8 mouse cellular contexts compared by ENCODE assay signal in genomic region chr2:130449794-130450433, GRCm38 (mm10). TPM values are rescaled to one million over a fixed set of nuclear protein-coding genes. Genes with fewer than 3 reads are reported as not detected.
DNase-seq lines count a peak whose midpoint lies in the region; ATAC-seq and TF ChIP-seq lines count a peak whose summit lies in the region.

Gene Ptpra, plus strand, starts transcription at chr2:130450278.

- H3K4me3 ChIP-seq in forebrain, embryonic 11.5 days (ENCODE audit: low read depth, low read length): peak within 1 kb of the TSS; percentile 77
- H3K4me3 ChIP-seq in heart, embryonic 16.5 days (ENCODE audit: low read length): peak within 1 kb of the TSS; percentile 84
- H3K4me3 ChIP-seq in liver, embryonic 16.5 days (ENCODE audit: low read depth, low read length): peak within 1 kb of the TSS; percentile 89
- H3K4me3 ChIP-seq in neural tube, embryonic 13.5 days: peak within 1 kb of the TSS; percentile 84
- H3K4me3 ChIP-seq in testis, adult 2 months (ENCODE audit: control insufficient read depth, low read depth, low read length): peak within 1 kb of the TSS; percentile 84

- peaks cover 4% of the 10 kb centered on the region; the same call in 1 of the 2 replicates for H3K4me1 ChIP-seq in forebrain, embryonic 11.5 days (replicated peaks; ENCODE audit: control insufficient read depth, insufficient read depth, low read length)
- H3K4me1 ChIP-seq in heart, embryonic 16.5 days (ENCODE audit: control insufficient read depth, insufficient read depth, low read length): peaks cover 24% of the 10 kb centered on the region
- peaks cover 34% of the 10 kb centered on the region for H3K4me1 ChIP-seq in liver, embryonic 16.5 days (ENCODE audit: control insufficient read depth, low read depth, low read length)
- peaks cover 38% of the 10 kb centered on the region for H3K4me1 ChIP-seq in neural tube, embryonic 13.5 days (replicated peaks)
- H3K4me1 ChIP-seq in testis, adult 2 months (ENCODE audit: control insufficient read depth, insufficient read depth, low read length): peaks cover 9% of the 10 kb centered on the region

- no peaks in the 10 kb centered on the region for H3K9me3 ChIP-seq in forebrain, embryonic 11.5 days (ENCODE audit: control insufficient read depth, low read length)
- no peaks in the 10 kb centered on the region for H3K9me3 ChIP-seq in heart, embryonic 16.5 days (replicated peaks; ENCODE audit: control insufficient read depth, low read length)
- no peaks in the 10 kb centered on the region for H3K9me3 ChIP-seq in liver, embryonic 16.5 days (replicated peaks; ENCODE audit: control insufficient read depth, low read length)
- H3K9me3 ChIP-seq in neural tube, embryonic 13.5 days: no peaks in the 10 kb centered on the region

- WGBS in forebrain, embryonic 11.5 days: 1% methylated on average over 34 of the region's 50 CpGs
- under 1% methylated on average over 45 of the region's 50 CpGs for WGBS in heart, embryonic 16.5 days
- WGBS in liver, embryonic 16.5 days (ENCODE audit: insufficient replicate concordance): under 1% methylated on average over 47 of the region's 50 CpGs
- under 1% methylated on average over 46 of the region's 50 CpGs for WGBS in neural tube, embryonic 13.5 days

- H3K9ac ChIP-seq in forebrain, embryonic 11.5 days (ENCODE audit: low read length): peak within 1 kb of the TSS; percentile 82
- H3K9ac ChIP-seq in heart, embryonic 16.5 days (ENCODE audit: low read length): peak within 1 kb of the TSS; percentile 89
- peak within 1 kb of the TSS; percentile 91 for H3K9ac ChIP-seq in liver, embryonic 16.5 days (ENCODE audit: low read depth, low read length)
- peak within 1 kb of the TSS; percentile 93 for H3K9ac ChIP-seq in neural tube, embryonic 13.5 days

- peak; percentile 57 for TF ChIP-seq POLR2A in testis, adult 2 months (IDR thresholded peaks at IDR 0.05; ENCODE audit: control insufficient read depth, low read depth, low read length)

- 0 out of 2 replicates have a peak, but pooled peaks cover 2% of the 10 kb centered on the region for H3K27me3 ChIP-seq in forebrain, embryonic 11.5 days (ENCODE audit: control insufficient read depth, insufficient read depth, low read length)
- H3K27me3 ChIP-seq in heart, embryonic 16.5 days (ENCODE audit: control insufficient read depth, insufficient read depth, low read length): no peaks in the 10 kb centered on the region
- H3K27me3 ChIP-seq in liver, embryonic 16.5 days (ENCODE audit: control insufficient read depth, insufficient read depth, low read depth, low read length): peaks cover 7% of the 10 kb centered on the region; the same call in 1 of the 2 replicates
- peaks cover 14% of the 10 kb centered on the region for H3K27me3 ChIP-seq in neural tube, embryonic 13.5 days
- H3K27me3 ChIP-seq in testis, adult 2 months (ENCODE audit: control insufficient read depth, insufficient read depth, low read length): no peaks in the 10 kb centered on the region

- ATAC-seq in forebrain, embryonic 11.5 days (replicated peaks; ENCODE audit: low FRiP score): peak; percentile 97
- ATAC-seq in heart, embryonic 16.5 days (replicated peaks; ENCODE audit: extremely low read depth, insufficient read depth, low FRiP score): peak; percentile 97
- ATAC-seq in liver, embryonic 16.5 days (ENCODE audit: low read depth): peak; percentile 98
- ATAC-seq in neural tube, embryonic 13.5 days (ENCODE audit: low read depth): peak; percentile 98

- peak; percentile 80 to 87 for DNase-seq in CD8-positive naive resting alpha-beta T cell, adult 2 months (ENCODE audit: low read depth in 2 of 2, low spot score in 2 of 2)
- peak; percentile 73 for DNase-seq in c-Kit-positive CD71-negative TER-119-negative erythroid progenitor cells, embryonic 14.5 days (ENCODE audit: low read depth)
- DNase-seq in forebrain, embryonic 11.5 days (ENCODE audit: low spot score): peak; percentile 93
- peak; percentile 93 to 95 for DNase-seq in kidney, postnatal 4 days

- TF ChIP-seq CTCF in testis, adult 2 months (IDR thresholded peaks at IDR 0.05; ENCODE audit: control insufficient read depth, insufficient read depth, insufficient replicate concordance, low read depth, low read length): no peak

- H3K27ac ChIP-seq in forebrain, embryonic 11.5 days (ENCODE audit: low read depth, low read length): peak within 1 kb of the TSS; percentile 58; the same call in 1 of the 2 replicates
- H3K27ac ChIP-seq in heart, embryonic 16.5 days (ENCODE audit: low read length): peak within 1 kb of the TSS; percentile 76
- H3K27ac ChIP-seq in liver, embryonic 16.5 days (ENCODE audit: low read length): peak within 1 kb of the TSS; percentile 80
- peak within 1 kb of the TSS; percentile 92 for H3K27ac ChIP-seq in neural tube, embryonic 13.5 days (replicated peaks)
- no peak within 1 kb of the TSS; the same call in none of the 2 replicates for H3K27ac ChIP-seq in testis, adult 2 months (ENCODE audit: control insufficient read depth, insufficient read depth, low read depth, low read length)

- H3K36me3 ChIP-seq in forebrain, embryonic 11.5 days (ENCODE audit: control insufficient read depth, insufficient read depth, low read length): no peaks in the 10 kb centered on the region; the same call in 1 of the 2 replicates
- H3K36me3 ChIP-seq in heart, embryonic 16.5 days (ENCODE audit: control insufficient read depth, insufficient read depth): no peaks in the 10 kb centered on the region
- no peaks in the 10 kb centered on the region for H3K36me3 ChIP-seq in liver, embryonic 16.5 days (ENCODE audit: control insufficient read depth, insufficient read depth)
- peaks cover 9% of the 10 kb centered on the region for H3K36me3 ChIP-seq in neural tube, embryonic 13.5 days
- H3K36me3 ChIP-seq in testis, adult 2 months (ENCODE audit: control insufficient read depth, insufficient read depth, low read length): no peaks in the 10 kb centered on the region

- H3K4me2 ChIP-seq in forebrain, embryonic 11.5 days (ENCODE audit: low read depth, low read length, severe bottlenecking): peak within 1 kb of the TSS; percentile 77
- peak within 1 kb of the TSS; percentile 87 for H3K4me2 ChIP-seq in heart, embryonic 16.5 days (ENCODE audit: low read depth, low read length)
- peak within 1 kb of the TSS; percentile 86 for H3K4me2 ChIP-seq in liver, embryonic 16.5 days (ENCODE audit: low read depth, low read length)
- peak within 1 kb of the TSS; percentile 82 for H3K4me2 ChIP-seq in neural tube, embryonic 13.5 days

RNA-seq across cellular contexts. Expression of gene Ptpra, which starts in this region (rescaled TPM):
- polyA plus RNA-seq in forebrain, embryonic 11.5 days (2014; fragmentation: Nextera tagmentation; extraction: Ambion mirVana): 116 and 128 TPM in 2 replicates
- 70.5 and 71.8 TPM in 2 replicates for polyA plus RNA-seq in heart, embryonic 16.5 days (2015; fragmentation: Nextera tagmentation; extraction: Ambion mirVana)
- 26.7 and 29.6 TPM in 2 replicates for polyA plus RNA-seq in liver, embryonic 16.5 days (2015; fragmentation: Nextera tagmentation; extraction: Ambion mirVana)
- polyA plus RNA-seq in neural tube, embryonic 13.5 days (2015; fragmentation: Nextera tagmentation; extraction: Ambion mirVana): 123 and 131 TPM in 2 replicates
- 11.0 and 11.6 TPM in 2 replicates for polyA plus RNA-seq in testis, adult 2 months (2012; rRNA removed)
